Mouse (Mus musculus) olfactory bulb, adult 2 months (tissue): ENCODE measurements at regions not wholly inside any gene's neighbourhood (a gene's known extent, or its start where the extent isn't known, plus 50 kb on each side); places are given as distances from the start of the nearest gene placed in this dataset.

Source experiments
- CTCF ChIP-seq: fragments of 200-500 bp; IDR thresholded peaks from 2 replicates; pipeline ENCODE4 v1.5.1; 2012; ENCODE audit warnings: low read depth, mild to moderate bottlenecking, low read length, moderate library complexity; ENCODE audit not compliant: insufficient read depth
- POLR2A ChIP-seq: fragments of 200-500 bp; IDR thresholded peaks from 2 replicates; pipeline ENCODE4 v1.6.1; 2012; ENCODE audit warnings: mild to moderate bottlenecking, low read depth, low read length, moderate library complexity; ENCODE audit not compliant: insufficient read depth

GRCm38 (mm10) chr12:10530996-10531395 is 140.4 kb downstream of the Rdh14 start:
- TF ChIP-seq CTCF (no peak), POLR2A (no peak)
